Mouse (Mus musculus) spleen, adult 2 months (tissue): ENCODE data around the gene Ilk. TPM values are rescaled to one million over a fixed set of nuclear protein-coding genes. Genes with fewer than 3 reads are reported as not detected.

Experiments
- DNase-seq, 2 experiments: peaks; one replicate each; pipeline versions ENCODE4 v3.0.0 to v3.0.0-alpha.2; 2012 to 2021; ENCODE audit warnings: low spot score in 2 of 2, low read depth in 1 of 2
- H3K27ac ChIP-seq: fragments of 200-500 bp; 2 replicates; pipeline ENCODE4 v1.5.1; 2012; ENCODE audit warnings: low read length, inconsistent platforms; ENCODE audit not compliant: insufficient read depth
- H3K27me3 ChIP-seq: fragments of 200-500 bp; 2 replicates; pipeline ENCODE4 v1.6.1; 2012; ENCODE audit warnings: mild to moderate bottlenecking, moderate library complexity, low read length, inconsistent platforms; ENCODE audit not compliant: control insufficient read depth, insufficient read depth
- H3K36me3 ChIP-seq: fragments of 200-500 bp; 2 replicates; pipeline ENCODE4 v1.6.1; 2012; ENCODE audit warnings: mild to moderate bottlenecking, low read length, inconsistent platforms; ENCODE audit not compliant: control insufficient read depth, insufficient read depth
- H3K4me1 ChIP-seq: fragments of 200-500 bp; 2 replicates; pipeline ENCODE4 v1.6.1; 2011; ENCODE audit warnings: inconsistent platforms; ENCODE audit not compliant: control insufficient read depth, insufficient read depth, insufficient read length
- H3K4me3 ChIP-seq: fragments of 200-500 bp; 2 replicates; pipeline ENCODE4 v1.5.1; 2011; ENCODE audit warnings: mild to moderate bottlenecking, inconsistent platforms; ENCODE audit not compliant: insufficient read depth, insufficient read length; ENCODE audit errors: extremely low read depth
- CTCF ChIP-seq: fragments of 200-500 bp; IDR thresholded peaks from 2 replicates; pipeline ENCODE4 v1.5.1; 2011; ENCODE audit warnings: mild to moderate bottlenecking, inconsistent platforms; ENCODE audit not compliant: insufficient read depth, insufficient read length, insufficient replicate concordance; ENCODE audit errors: extremely low read depth
- POLR2A ChIP-seq: fragments of 200-500 bp; IDR thresholded peaks from 2 replicates; pipeline ENCODE4 v1.6.1; 2011; ENCODE audit warnings: low read depth, low read length, inconsistent platforms
- WGBS: fragments of 180-500 bp; shearing (Covaris S2); methylation state at CpG from one replicate; pipeline ENCODE4 v1.1.7; 2018; 5-methylcytosine and 5-hydroxymethylcytosine counted together
- polyA plus RNA-seq: library from polyadenylated mRNA; depleted of rRNA; stranded (reverse); fragments of >200 nt; gene quantifications from 2 replicates; pipeline ENCODE4 v1.2.3, GENCODE M21; 2012; rRNA removed

The Ilk gene
- 89.5 and 90.1 TPM in 2 replicates for polyA plus RNA-seq

GRCm38 (mm10) chr7:105736264-105736901, at the start of gene Ilk:
Gene Ilk, plus strand, starts transcription at chr7:105736592.
- peak; percentile 77 to 89 for DNase-seq
- H3K27me3 ChIP-seq: no peaks in the 10 kb centered on the region
- peak within 1 kb of the TSS; percentile 87 for H3K27ac ChIP-seq
- peak within 1 kb of the TSS; percentile 72 for H3K4me3 ChIP-seq
- peaks cover 2% of the 10 kb centered on the region for H3K4me1 ChIP-seq
- peaks cover 23% of the 10 kb centered on the region for H3K36me3 ChIP-seq
- TF ChIP-seq POLR2A: no peak; the same call in 1 of the 2 replicates
- TF ChIP-seq CTCF: no peak
- WGBS: under 1% methylated on average over 62 of the region's 62 CpGs

- no peak overlapping the region for H3K27ac ChIP-seq
These were observed 45.5 kb upstream of the Ilk start for GRCm38 (mm10) chr7:105690875-105691274.

GRCm38 (mm10) chr7:105703184-105703583, 33.2 kb upstream of the Ilk start:
- no peak overlapping the region for H3K4me3 ChIP-seq
- WGBS: 87% methylated on average over 16 of the region's 16 CpGs
- DNase-seq: no peak
- H3K4me1 ChIP-seq: no peaks in the 10 kb centered on the region
- TF ChIP-seq POLR2A: no peak
- no peak for TF ChIP-seq CTCF
- H3K36me3 ChIP-seq: no peaks in the 10 kb centered on the region
- H3K27ac ChIP-seq: no peak overlapping the region
- no peaks in the 10 kb centered on the region for H3K27me3 ChIP-seq

More at GRCm38 (mm10) chr7:105690875-105691274, 45.5 kb upstream of the Ilk start:
- Histone ChIP-seq H3K4me3 (no peak overlapping the region), H3K36me3 (no peaks in the 10 kb centered on the region), H3K27me3 (no peaks in the 10 kb centered on the region), H3K4me1 (no peaks in the 10 kb centered on the region)
- TF ChIP-seq POLR2A: no peak
- no peak for TF ChIP-seq CTCF
- no peak for DNase-seq
- WGBS: 11% methylated on average over 1 of the region's 1 CpGs

- H3K36me3 ChIP-seq: no peaks in the 10 kb centered on the region
- H3K4me1 ChIP-seq: no peaks in the 10 kb centered on the region
- 89% methylated on average over 4 of the region's 4 CpGs for WGBS
- H3K27me3 ChIP-seq: no peaks in the 10 kb centered on the region
- no peak overlapping the region for H3K4me3 ChIP-seq
- TF ChIP-seq CTCF: no peak
- no peak for TF ChIP-seq POLR2A
- no peak for DNase-seq
- no peak overlapping the region for H3K27ac ChIP-seq
These were observed 32.6 kb upstream of the Ilk start for GRCm38 (mm10) chr7:105703816-105704215.

GRCm38 (mm10) chr7:105708733-105709132, 27.7 kb upstream of the Ilk start:
- no peaks in the 10 kb centered on the region for H3K4me1 ChIP-seq
- no peak for DNase-seq
- 86% methylated on average over 5 of the region's 5 CpGs for WGBS
- no peaks in the 10 kb centered on the region for H3K36me3 ChIP-seq
- TF ChIP-seq CTCF (no peak), POLR2A (no peak)
- H3K27ac ChIP-seq: no peak overlapping the region
- no peaks in the 10 kb centered on the region for H3K27me3 ChIP-seq
- no peak overlapping the region for H3K4me3 ChIP-seq

GRCm38 (mm10) chr7:105715366-105715765, 21.0 kb upstream of the Ilk start:
- no peak for DNase-seq
- no peak for TF ChIP-seq POLR2A
- TF ChIP-seq CTCF: no peak
- Histone ChIP-seq H3K27me3 (no peaks in the 10 kb centered on the region), H3K36me3 (no peaks in the 10 kb centered on the region), H3K4me1 (no peaks in the 10 kb centered on the region), H3K27ac (no peak overlapping the region), H3K4me3 (no peak overlapping the region)
- 62% methylated on average over 3 of the region's 3 CpGs for WGBS

- WGBS: 77% methylated on average over 2 of the region's 2 CpGs
- no peak for TF ChIP-seq POLR2A
- TF ChIP-seq CTCF: no peak
- H3K4me1 ChIP-seq: no peaks in the 10 kb centered on the region
These were observed 14.5 kb upstream of the Ilk start for GRCm38 (mm10) chr7:105721916-105722315.

More at GRCm38 (mm10) chr7:105721916-105722315, 14.5 kb upstream of the Ilk start:
- Histone ChIP-seq H3K4me3 (no peak overlapping the region), H3K27ac (no peak overlapping the region), H3K36me3 (no peaks in the 10 kb centered on the region), H3K27me3 (no peaks in the 10 kb centered on the region)
- no peak for DNase-seq
